Mouse (Mus musculus) erythroblast, adult 5-6 weeks (primary cell): Measurements from ENCODE around the gene Gapt. TPM values are rescaled to one million over a fixed set of nuclear protein-coding genes. Genes with fewer than 3 reads are reported as not detected.
"Not testable (repeated sequence)": the region's sequence is repeated elsewhere in the genome, so short reads cannot be mapped to it uniquely, and the experiment has no call there.

ENCODE experiments used
- ATAC-seq: replicated peaks from 2 replicates; pipeline ENCODE4 v1.8.0; 2016; ENCODE audit warnings: moderate number of reproducible peaks, mild to moderate bottlenecking, moderate TSS enrichment, inconsistent platforms; ENCODE audit not compliant: poor library complexity, low FRiP score, severe bottlenecking
- total RNA-seq, 2 experiments: library from RNA; stranded (forward) in 1 of 2; stranded (reverse) in 1 of 2; fragments of 150-400 nt in 1 of 2; fragments of 200-764, 138-1000 nt in 1 of 2; gene quantifications; 2 replicates each; pipeline versions ENCODE4 v1.2.3 to v1.2.4; 2015 to 2017; ENCODE audit warnings: low replicate concordance in 2 of 2

Gene Gapt
- total RNA-seq (2015; ENCODE audit: low replicate concordance) (38.7 and 44.4 TPM in 2 replicates), total RNA-seq (2017; ENCODE audit: low replicate concordance) (4.0 and 7.3 TPM in 2 replicates)

DNA sequence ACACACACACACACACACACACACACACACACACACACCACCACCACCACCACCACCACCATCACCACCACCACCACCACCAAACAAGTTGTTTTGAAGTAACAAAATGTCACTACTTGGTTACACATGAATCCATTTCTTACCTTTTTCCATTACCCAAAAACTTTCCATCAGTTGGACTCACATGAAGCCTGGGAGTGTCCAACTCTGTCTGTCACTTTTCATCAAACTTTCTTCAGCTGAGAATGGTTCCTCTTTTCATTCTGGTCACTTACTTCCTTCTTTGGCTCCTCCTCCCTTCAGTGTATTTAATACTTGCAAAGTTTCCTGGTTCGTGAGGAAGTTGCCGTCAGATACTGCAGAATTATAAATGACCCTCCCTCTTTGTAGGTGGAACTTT, at the start of gene Gapt:
TSS of gene Gapt (minus strand) at position 259 of the 400 bp plus-strand sequence.
- no peak for ATAC-seq

DNA sequence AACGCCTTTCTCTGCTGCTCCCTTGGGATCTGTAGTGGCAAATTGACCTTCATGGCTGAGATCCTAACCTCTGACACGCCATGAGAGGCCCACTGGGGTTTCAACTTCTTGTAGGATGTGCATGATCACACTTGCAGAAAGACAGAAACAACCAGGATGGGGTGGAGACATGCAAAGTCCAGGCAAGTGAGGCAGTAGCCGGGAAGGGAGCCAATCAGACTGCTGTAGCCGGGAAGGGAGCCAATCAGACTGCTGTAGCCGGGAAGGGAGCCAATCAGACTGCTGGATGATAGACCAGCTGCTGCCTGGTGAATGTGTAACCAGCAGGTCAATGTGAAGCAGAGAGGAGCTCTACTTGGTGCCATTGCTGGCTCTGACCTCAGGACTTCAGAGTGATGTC, 49.2 kb upstream of the Gapt start:
- ATAC-seq = no peak

DNA sequence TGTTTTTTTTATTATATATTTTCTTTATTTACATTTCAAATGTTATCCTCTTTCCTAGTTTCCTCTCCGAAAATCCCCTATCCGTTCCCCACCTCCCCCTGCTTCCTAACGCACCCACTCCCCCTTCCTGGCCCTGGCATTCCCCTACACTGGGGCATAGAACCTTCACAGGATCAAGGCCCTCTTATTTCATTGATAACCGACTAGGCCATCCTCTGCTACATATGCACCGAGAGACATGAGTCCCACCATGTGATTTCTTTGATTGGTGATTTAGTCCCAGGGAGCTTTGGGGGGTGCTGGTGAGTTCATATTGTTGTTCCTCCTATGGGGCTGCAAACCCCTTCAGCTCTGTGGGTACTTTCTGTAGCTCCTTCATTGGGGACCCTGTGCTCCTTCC, 47.7 kb upstream of the Gapt start:
- not testable (repeated sequence) for ATAC-seq

DNA sequence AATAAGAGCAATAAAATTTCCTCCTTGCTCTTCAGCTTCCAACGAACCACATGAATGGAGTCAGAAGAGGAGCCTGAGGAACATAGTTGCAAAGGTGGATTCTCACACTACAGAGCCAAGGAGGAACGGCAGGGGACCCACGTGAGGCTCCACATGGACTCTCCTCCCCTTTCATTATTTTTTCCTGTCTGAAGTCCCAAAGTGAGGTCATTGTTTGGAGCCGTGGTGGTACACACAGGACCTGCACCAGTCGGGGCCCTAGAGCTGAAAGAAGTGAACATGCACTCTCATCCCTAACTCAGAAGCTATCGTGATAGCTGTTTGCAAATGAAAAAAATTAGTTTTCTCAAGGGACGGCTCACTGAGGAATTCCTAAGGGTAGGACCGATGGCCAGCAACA, 47.1 kb upstream of the Gapt start:
- no peak for ATAC-seq

DNA sequence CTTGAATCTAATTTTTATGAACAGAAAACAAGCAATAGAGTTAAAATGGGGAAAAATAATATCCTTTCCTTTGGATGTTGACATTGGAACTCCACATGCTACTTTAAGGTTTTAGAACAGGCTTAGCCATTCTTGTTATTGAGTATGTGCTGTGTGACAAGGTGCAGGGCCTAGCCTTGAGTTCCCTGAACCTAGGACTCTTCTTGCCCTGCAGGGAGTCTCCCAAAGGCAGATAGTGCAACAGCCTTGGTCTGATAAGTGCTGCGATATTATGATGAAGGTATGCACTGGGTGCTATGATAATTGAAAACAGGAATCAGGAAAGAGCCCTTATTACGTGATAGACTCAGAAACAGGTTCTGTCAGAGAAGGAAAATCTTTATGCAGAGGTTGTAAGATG, 44.9 kb upstream of the Gapt start:
- ATAC-seq = no peak

DNA sequence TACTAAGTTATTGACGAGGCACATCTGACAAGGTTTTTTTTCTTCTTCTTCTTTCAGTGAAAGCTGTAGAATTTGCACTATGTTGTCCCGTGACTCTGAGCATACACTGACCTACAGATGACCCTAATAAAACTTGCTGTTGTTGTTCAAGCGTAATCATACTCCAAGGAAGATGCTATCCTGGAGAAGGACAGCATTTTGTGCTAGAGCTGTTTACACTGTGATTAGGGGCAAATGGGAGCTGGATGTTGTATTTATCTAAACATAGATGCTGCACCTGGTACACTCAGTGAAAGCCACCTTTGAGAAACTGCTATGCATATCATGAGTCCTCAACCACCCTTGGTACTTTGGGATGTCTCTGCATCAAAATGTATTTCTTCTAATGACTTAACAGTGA, 44.4 kb upstream of the Gapt start:
- ATAC-seq = no peak

DNA sequence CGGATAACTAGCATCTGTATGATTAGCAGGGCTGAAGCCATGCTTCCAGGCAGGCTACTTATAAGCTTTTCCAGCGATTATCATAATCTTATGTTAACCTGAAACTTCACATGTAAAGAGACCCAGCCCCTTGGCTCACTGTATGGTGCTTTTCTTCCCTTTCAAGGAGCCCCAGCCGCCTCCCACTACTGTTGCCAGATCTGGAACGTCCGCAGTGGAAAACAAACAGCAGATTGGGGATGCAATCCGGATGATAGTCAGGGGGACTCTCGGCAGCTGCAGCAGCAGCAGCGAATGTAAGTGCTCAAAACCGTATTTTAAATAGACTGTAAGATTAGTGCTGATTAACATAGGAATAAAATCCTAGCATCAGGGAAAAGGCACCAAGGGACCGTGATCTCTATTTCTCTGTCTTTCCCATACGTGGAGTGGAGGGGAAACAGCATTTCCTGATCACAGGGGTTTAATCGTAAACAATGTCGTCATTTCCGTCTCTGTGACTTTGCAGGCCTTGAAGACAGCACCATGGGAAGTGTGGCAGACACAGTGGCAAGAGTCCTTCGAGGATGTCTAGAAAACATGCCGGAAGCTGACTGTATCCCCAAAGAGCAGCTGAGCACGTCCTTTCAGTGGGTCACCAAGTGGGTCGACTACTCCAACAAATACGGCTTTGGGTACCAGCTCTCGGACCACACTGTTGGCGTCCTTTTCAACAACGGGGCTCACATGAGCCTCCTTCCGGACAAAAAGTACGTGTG, 41.7 kb upstream of the Gapt start:
- ATAC-seq = no peak

DNA sequence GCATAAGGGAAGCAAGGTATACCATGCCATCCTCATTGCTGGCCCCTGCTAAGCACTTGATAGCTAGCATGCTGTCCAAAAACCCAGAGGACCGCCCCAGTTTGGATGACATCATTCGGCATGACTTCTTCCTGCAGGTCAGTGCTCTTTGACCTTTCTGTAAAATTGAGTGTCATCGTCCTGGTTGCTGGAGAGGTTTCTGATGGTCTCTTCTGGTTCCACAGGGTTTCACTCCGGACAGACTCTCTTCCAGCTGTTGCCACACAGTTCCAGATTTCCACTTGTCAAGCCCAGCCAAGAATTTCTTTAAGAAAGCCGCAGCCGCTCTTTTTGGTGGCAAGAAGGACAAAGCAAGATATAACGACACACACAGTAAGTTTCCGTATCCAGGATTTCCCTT, 40.8 kb upstream of the Gapt start:
- no peak for ATAC-seq

DNA sequence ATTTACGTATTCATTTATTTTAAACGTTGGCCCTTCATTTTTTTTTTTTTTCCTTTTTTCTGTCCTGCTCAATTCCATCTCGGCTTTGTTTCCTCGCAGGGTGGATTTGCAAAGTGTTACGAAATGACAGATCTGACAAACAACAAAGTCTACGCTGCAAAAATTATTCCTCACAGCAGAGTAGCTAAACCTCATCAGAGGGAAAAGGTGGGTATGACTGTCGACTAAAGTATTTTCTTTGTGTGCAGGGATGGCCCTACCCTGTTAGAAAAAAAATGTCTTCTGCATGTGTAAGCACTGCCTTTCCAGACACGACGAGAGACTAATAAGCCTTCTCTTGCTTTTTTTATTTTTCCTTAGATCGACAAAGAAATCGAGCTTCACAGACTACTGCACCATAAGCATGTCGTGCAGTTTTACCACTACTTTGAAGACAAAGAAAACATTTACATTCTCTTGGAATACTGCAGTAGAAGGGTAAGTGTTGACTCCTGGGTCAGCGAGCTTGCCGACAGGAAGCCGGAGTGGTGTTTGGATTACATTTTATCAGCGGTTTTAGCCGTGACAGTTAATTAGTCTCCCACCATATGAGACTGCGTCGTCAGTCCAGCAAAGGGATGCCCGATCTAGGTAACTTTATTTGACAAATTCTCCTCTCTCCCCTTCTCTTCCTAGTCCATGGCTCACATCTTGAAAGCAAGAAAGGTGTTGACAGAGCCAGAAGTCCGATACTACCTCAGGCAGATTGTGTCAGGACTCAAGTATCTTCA, 39.1 kb upstream of the Gapt start:
- ATAC-seq = no peak

DNA sequence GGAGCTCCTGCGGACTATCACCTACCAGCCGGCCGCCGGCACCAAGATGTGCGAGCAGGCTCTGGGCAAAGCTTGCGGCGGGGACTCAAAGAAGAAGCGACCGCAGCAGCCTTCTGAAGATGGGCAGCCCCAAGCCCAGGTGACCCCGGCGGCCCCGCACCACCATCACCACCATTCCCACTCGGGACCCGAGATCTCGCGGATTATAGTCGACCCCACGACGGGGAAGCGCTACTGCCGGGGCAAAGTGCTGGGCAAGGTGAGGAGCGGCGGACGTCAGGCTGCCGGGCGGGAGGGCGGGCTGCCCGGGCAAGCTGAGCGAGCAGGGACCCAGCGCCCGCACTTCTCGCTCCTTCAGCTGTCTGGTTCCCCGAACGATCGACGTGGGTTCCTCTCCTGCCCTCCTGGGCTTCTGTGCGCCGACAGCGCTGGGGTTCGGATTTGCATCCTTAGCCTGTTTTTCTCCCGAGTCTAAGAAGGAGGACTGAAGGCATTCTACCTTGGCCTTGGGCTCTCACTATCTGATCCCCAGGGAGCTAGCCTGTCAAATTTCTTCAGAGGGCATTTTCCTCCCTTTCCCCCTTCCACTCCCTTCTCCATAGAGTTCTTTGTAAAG, 38.3 kb upstream of the Gapt start:
- ATAC-seq = peak; percentile 58; the same call in 1 of the 2 replicates

DNA sequence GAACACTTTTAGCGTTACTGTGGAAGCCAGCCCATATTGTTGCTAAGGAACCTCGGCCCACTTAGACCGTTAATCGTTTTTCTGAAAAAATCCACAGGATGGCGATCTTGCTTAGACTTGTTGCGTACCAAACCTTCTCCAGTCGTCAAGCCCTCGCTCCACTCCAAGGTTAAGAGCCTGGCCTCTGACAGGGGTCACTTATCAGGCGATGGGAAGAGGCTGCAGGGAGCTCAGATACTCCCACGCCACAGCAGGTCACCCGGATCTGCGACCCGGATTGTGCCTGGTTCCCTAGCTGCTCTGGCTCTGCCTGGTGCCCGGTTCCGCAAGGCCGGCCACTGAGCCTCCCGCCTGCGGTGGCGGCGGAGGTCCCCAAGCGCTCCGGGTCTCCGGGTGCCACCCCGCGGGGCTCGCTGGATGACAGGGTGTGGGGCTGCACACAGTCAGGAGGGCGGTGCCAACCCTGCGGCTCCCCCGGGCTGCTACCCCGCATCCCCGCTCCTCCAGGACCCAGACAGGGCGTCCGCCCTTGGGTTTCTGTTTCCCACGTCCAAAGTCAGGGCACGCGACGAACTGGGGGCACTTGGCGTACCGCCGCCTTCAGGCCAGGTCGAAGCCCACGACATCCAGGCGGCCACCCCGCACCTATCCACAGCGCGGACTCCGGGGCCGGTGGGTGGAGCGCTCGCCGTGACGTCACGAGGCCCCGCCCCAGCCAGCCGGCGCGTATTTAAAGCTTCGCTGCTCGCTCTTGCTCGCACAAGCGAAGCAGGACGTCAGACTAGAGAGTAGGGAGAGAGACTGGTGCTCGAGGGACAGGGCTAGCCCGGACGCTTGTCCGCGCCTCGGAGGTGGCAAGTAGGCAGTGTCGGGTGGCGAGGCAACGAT, 37.5 kb upstream of the Gapt start, which contains the start of gene Plk2:
TSS of gene Plk2 (plus strand) at position 756 of the 888 bp plus-strand sequence.
- ATAC-seq = peak; percentile 86

DNA sequence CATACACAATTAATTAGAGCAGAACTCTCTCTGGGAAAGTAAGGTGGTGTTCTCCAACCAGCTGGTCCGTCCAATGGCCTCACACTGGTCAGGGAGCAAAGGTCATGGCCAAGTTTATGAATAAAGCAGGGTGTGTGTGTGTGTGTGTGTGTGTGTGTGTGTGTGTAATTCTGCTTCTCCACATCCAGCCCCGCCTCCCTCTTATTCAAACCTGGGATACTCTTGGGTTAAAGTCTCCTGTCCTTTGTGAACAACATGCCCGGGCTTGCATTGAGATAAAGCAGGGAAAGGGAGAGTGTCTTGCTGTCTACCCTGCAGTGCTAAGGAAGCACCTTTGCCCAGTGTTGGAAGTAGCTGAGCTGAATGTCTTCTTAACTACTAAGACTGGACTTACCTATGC, 35.6 kb upstream of the Gapt start:
- no peak for ATAC-seq

DNA sequence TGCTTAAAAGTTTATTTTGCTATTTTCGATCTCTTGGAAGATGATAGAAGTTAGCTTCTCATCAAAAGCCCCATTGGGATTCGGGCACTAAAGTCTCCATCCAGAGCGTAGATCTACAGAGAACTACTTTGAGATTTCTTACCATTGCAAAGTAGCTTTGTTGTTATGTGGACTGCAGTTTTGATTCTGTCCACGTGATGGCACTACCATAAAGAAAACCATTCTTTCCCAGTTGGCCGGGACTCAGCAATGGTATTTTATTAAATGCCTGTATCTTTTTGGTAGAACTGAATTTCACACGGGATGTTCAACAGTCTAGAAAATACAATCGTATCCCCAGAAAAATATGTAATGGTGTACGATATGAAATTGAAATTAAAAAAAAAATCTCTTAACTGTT, 35.2 kb upstream of the Gapt start:
- no peak for ATAC-seq

DNA sequence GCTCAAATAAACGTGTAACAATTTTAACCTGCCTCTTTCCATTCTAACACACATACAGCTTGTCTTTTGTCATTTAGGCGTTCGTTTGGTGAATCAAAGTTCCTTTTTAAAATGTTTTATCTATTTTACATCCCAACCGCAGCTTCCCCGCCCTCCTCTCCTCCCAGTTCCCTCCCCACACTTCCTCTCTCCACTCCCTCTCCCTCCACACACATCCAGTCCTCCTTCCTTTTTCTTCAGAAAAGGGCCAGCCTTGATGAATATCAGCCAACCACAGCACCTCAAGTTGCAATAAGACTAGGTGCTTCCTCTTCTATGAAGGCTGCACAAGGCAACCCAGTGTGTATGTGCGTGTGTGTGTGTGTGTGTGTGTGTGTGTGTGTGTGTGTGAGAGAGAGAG, 27.5 kb upstream of the Gapt start:
- ATAC-seq = no peak

DNA sequence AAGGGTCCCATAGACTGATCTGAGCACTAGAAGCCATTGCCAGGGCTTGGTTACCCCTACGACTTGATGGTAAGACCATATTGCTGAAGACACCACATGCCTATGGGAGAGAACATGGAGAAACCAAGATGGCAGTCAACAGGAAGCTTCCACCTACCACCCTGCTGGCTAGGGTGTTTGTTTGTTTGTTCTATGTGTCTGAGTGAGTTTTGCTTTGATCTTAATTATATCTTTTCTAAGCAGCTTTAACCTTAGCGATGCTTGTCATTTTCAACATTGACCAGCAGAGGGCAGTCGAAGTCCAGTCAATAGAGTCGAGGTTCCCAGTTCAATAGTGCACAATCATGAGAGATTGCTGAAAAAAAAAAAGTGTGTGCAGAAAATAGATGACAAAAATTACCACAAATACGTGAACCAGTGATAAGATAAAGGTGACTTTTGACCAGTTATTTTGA, 25.5 kb upstream of the Gapt start:
- peak; percentile 67; the same call in 1 of the 2 replicates for ATAC-seq

DNA sequence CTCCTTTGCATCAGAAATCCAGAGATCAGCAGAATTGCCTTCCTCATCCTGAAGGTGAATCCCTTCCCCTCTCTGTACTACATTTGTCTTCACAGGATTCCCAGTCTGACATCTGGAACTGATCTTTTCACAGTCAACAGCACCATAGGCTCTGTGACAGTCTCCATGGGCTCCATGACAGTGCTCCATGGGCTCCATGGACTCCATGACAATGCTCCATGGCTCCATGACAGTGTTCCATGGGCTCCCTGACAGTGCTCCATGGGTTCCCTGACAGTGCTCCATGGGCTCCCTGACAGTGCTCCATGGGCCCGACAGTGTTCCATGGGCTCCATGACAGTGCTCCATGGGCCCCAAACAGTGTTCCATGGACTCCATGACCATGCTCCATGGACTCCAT, 12.7 kb upstream of the Gapt start:
- ATAC-seq = no peak

DNA sequence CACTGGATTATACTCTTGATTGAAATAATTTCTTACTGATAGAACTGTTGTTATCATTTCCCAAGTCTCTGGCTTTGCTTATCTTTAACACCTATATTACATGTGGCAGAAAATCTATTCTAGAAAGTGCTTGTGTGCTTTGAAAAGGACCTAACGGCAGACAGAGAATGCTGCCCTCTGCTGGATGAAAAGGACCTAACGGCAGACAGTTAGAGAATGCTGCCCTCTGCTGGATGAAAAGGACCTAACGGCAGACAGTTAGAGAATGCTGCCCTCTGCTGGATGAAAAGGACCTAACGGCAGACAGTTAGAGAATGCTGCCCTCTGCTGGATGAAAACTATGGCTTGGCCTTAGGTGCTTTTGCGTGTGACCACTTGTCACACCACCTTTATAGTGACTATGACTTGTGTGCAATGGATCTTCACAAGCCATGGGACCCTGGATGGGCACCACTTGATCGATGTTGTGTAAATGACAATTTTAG, 11.6 kb upstream of the Gapt start:
- ATAC-seq = peak; percentile 90

DNA sequence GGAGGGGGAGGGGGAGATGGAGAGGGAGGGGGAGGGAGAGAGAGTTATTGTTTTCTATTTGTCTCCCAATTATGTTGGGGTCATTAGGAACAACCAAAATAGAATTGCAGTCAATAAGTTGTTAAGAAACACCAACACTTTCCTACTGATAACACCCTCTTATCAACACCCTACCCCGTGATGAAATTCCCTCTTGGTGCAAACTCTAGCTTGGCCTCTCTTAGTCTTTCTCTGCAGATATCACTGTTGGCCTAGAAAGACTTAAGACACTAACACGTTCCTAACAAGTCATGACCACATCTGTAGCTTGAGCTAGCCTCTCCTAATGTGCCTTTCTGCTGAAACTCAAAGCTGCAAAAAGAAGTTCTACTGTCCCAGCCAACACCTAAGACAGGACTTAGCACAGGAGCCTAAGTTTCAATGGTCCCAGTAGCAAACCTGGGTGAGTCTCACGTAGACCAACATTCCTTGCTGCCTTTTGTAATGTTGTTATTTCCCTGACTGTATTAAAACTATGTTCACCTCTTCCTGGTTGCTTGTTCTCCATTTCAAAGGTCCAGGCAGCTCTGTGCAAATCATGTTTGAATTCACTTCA, 11.1 kb upstream of the Gapt start:
- no peak for ATAC-seq

DNA sequence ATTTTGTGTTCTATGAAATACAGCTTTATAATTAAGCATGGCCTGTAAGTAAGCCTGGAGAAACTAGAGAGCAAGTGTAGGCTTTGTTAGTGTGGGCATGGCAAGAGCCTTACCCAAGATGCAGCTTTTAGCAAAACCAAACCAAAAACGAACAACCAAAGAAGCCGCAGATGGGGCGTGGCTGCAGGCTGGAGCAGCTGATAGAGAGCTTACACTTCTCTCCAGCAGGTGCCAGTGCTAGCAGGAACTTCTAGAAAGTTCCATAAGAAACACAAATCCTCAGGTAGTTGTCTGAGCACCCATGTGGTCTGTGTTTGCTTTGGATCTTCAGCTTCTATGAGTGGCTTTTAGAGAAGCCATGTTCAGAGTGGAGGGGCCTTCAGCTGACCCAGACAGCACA, 9.5 kb upstream of the Gapt start:
- ATAC-seq = peak; percentile 76
